Mouse (Mus musculus): ENCODE data around the gene Otp. TPM values are rescaled to one million over a fixed set of nuclear protein-coding genes. Genes with fewer than 3 reads are reported as not detected.

Otp gene
- polyA plus RNA-seq, 1 experiment from 2014 or later = not detected

DNA sequence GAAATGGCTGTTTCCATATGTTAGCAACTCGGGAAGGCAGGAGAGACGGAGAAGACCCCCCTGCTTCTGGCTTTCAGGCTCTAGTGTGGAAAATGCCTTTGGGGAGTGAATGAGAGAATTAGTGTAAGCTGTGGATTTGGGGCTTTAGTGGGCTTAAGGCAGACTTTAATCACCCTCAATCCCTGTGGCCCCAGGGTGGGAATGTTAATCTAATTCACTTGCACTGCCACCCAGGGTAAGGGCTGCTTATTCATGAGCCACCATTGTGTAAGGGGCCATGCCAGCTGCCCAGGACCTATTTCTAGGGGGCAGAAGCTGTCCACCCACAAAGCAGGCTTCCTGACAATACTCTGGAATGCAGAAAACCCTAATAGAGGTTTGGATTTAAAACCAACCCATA lies 8.5 kb upstream of the Otp start:
- Histone ChIP-seq H3K27ac (no peak overlapping the region), H3K4me3 (no peak overlapping the region)
- DNase-seq (ENCODE audit: low spot score) = peak; percentile 20

DNA sequence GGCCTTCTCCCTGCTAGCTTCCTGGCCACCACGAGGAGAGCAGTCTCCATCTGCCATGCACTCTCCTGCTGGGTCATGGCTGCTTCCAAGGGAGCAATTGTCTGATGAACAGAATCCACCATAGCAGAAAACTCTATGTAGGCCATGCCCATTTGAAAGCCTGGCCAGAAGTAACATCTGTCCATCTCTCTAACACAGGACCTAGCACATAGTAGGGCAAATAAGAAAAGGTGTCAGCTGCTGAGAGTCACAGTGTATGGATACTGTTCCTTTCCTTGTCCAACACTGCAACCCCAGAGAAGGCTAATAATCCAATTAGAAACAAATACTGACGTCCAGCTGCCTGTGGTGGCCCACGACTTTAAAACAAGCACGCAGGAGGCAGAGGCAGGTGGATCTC lies 7.6 kb upstream of the Otp start:
- peaks cover 96% of the 10 kb centered on the region for H3K27me3 ChIP-seq (ENCODE audit: insufficient read depth, poor library complexity, severe bottlenecking)
- DNase-seq (ENCODE audit: low spot score) = no peak
- peaks cover 12% of the 10 kb centered on the region for H3K4me1 ChIP-seq
- H3K9me3 ChIP-seq = no peaks in the 10 kb centered on the region
- H3K36me3 ChIP-seq = no peaks in the 10 kb centered on the region
- no peak overlapping the region for H3K27ac ChIP-seq
- 39% methylated on average over 4 of the region's 4 CpGs for WGBS
- no peak overlapping the region for H3K4me3 ChIP-seq

More for the DNA sequence above, 8.5 kb upstream of the Otp start:
- H3K36me3 ChIP-seq = no peaks in the 10 kb centered on the region
- H3K4me1 ChIP-seq = peaks cover 12% of the 10 kb centered on the region
- H3K9me3 ChIP-seq = no peaks in the 10 kb centered on the region
- 18% methylated on average over 2 of the region's 2 CpGs for WGBS
- H3K27me3 ChIP-seq (ENCODE audit: insufficient read depth, poor library complexity, severe bottlenecking) = peaks cover 96% of the 10 kb centered on the region

DNA sequence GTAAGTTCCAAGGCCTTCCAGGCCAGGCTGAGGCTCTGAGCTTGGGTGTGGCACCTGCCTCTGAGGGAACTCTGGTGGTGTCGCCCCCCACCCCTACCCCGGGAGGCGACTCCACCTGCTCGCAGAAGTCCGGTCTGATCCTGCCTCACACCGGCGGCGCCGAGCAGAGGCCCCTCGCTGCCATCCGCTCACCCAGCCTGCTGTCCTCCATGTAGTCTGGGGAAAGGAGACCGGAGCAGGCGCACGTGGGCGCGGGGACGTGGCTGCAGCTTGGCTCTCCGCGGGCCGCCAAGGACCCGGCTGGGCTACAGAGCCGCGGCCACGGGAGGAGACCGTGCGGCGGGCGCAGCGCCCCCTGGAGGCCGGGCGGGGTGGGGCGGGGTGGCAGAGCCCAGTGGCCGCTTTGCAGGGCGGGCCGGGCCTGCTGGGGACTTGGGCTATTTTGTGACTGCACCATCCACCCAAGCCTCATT lies 6.9 kb upstream of the Otp start:
- Histone ChIP-seq H3K27ac (0 out of 2 replicates have a peak overlapping the region, but pooled peaks have one; percentile 43), H3K4me1 (peaks cover 14% of the 10 kb centered on the region), H3K27me3 (ENCODE audit: insufficient read depth, poor library complexity, severe bottlenecking) (peaks cover 96% of the 10 kb centered on the region), H3K36me3 (no peaks in the 10 kb centered on the region), H3K4me3 (peak overlapping the region; percentile 61), H3K9me3 (no peaks in the 10 kb centered on the region)
- DNase-seq (ENCODE audit: low spot score) = no peak
- WGBS = under 1% methylated on average over 35 of the region's 35 CpGs

DNA sequence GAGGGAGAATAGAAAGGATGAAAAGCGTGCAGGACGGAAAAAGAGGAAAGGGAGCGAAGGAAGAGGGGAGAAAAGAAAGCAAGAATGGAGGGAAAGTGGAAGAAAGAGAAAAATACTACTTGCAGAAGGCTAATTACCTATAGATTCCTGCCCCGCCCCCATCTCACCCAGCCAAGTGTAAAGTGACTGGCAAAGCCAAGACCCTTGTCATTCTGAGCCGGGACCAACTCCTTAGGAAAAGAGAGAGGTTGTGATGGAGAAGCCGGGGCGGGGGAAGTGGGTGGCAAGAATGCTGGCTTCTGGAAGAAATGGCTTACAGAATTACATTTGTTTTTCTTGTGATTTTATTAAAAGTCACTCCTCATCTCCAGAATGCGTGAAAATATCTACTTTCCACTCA lies 5.9 kb upstream of the Otp start:
- H3K9me3 ChIP-seq = no peaks in the 10 kb centered on the region
- WGBS = under 1% methylated on average over 8 of the region's 8 CpGs
- DNase-seq (ENCODE audit: low spot score) = no peak
- H3K4me1 ChIP-seq = peaks cover 17% of the 10 kb centered on the region
- no peaks in the 10 kb centered on the region for H3K36me3 ChIP-seq
- no peak overlapping the region for H3K27ac ChIP-seq
- H3K4me3 ChIP-seq = peak overlapping the region; percentile 61
- H3K27me3 ChIP-seq (ENCODE audit: insufficient read depth, poor library complexity, severe bottlenecking) = peaks cover 97% of the 10 kb centered on the region

DNA sequence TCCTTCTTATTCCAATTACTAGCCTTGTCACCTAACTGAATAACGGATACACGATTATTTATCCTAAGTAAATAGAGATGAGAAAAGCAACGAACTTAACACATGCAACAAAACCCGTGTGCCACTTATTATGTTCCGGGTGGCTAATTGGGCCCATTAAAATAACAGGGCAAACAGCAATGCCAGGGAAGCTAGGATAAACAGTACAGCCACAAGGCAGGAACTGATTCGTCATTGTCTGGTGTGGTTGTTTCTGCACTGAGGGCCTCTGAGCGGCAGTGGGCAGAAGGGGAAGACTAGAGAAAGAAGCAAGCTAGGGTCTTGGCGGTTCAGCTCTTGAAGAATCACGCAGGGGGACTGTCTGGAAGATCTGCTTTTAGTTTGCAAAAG lies 5.3 kb upstream of the Otp start:
- DNase-seq (ENCODE audit: low spot score) = no peak
- H3K9me3 ChIP-seq = no peaks in the 10 kb centered on the region
- 8% methylated on average over 9 of the region's 9 CpGs for WGBS

DNA sequence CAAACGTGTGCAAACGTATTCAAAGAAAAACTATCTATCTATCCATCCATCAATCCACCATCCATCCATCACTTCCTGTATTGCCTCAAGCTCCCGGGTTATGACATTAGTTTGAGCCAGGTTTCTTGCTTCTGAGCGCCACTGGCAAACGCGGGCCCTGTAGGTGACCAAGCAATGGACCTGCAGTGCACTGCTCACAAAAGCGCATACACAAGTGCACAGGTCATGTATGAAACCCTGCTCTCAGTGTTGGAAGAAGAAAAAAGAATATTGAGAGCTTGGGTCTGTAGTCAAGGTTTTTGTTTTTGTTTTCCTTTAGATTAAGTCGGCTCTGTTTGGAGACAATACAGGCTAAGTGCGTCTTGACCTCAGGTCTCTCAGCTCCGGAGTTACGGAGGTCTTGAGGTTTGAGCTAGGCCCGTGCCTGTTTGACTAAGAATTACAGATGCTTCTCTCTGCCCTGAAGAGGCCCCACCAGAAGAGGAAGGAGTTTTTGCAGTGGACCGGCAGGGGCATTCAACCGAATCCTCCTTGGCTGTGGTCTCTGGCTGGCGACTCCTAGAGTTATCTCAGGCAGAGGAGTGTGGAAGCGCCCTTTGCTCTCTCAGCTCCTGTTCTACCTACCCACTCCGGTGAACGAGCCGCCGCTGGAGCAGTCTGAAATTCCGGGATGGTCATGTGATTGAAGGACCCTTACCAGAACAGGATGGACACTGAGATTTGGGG lies 4.8 kb upstream of the Otp start:
- Histone ChIP-seq H3K4me3 (no peak overlapping the region), H3K4me1 (peaks cover 23% of the 10 kb centered on the region), H3K27ac (no peak overlapping the region), H3K27me3 (ENCODE audit: insufficient read depth, poor library complexity, severe bottlenecking) (peaks cover 97% of the 10 kb centered on the region), H3K9me3 (no peaks in the 10 kb centered on the region), H3K36me3 (no peaks in the 10 kb centered on the region)
- 1% methylated on average over 21 of the region's 21 CpGs for WGBS
- DNase-seq (ENCODE audit: low spot score) = no peak

More for the DNA sequence above, 5.3 kb upstream of the Otp start:
- Histone ChIP-seq H3K4me3 (no peak overlapping the region), H3K36me3 (no peaks in the 10 kb centered on the region), H3K27me3 (ENCODE audit: insufficient read depth, poor library complexity, severe bottlenecking) (peaks cover 97% of the 10 kb centered on the region), H3K4me1 (peaks cover 19% of the 10 kb centered on the region), H3K27ac (no peak overlapping the region)

DNA sequence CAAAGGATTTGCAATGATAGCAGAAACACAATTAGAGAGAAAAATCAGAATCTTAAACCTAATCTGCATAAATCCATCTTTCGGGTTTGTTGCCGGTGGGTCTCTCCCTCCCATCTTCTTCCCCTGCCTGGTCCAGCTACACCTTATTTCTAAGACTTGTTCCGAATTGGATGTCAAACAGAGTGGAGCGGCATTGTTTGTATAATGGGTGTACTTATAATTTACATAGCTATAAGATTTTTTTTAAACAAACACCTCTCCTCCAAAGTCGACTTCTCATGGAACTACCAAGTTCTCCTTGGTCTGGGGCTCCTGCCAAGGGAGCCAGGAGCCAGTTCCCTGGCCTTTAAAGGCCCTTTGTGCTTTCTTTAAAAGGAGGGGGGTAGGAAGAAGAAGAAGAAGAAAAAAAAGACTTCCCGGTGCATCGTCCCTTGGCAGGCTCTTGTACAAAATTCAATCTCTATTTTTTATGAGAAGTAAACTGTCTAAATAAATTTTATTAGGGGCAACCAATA lies 3.5 kb upstream of the Otp start:
- H3K4me3 ChIP-seq = no peak overlapping the region

DNA sequence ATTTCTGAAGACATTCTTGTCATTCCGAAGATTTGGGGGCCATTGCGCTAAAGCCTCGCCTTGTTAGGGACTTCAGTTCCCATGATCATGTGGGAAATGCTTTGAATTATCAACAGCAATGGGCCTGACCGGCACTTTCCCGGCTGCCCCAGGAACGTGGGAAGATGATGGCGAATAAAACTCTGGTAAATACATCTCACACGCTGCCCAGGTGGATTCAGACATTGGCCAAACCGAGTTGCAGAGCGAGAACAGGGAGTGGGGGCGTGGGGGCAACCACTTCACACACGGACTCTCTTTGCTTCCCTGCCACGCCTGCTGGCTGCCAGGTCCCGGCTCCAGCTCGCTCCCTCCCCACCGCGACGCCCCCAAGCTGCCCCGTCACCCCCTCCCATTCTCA lies 3.0 kb upstream of the Otp start:
- Histone ChIP-seq H3K27ac (no peak overlapping the region), H3K27me3 (ENCODE audit: insufficient read depth, poor library complexity, severe bottlenecking) (peaks cover 97% of the 10 kb centered on the region), H3K4me1 (peaks cover 23% of the 10 kb centered on the region), H3K36me3 (no peaks in the 10 kb centered on the region), H3K4me3 (no peak overlapping the region), H3K9me3 (no peaks in the 10 kb centered on the region)
- no peak for DNase-seq (ENCODE audit: low spot score)
- WGBS = 1% methylated on average over 19 of the region's 19 CpGs

More for the DNA sequence above, 3.5 kb upstream of the Otp start:
- Histone ChIP-seq H3K36me3 (no peaks in the 10 kb centered on the region), H3K4me1 (peaks cover 23% of the 10 kb centered on the region), H3K9me3 (no peaks in the 10 kb centered on the region), H3K27ac (no peak overlapping the region), H3K27me3 (ENCODE audit: insufficient read depth, poor library complexity, severe bottlenecking) (peaks cover 97% of the 10 kb centered on the region)
- 1% methylated on average over 7 of the region's 7 CpGs for WGBS
- DNase-seq (ENCODE audit: low spot score) = no peak

DNA sequence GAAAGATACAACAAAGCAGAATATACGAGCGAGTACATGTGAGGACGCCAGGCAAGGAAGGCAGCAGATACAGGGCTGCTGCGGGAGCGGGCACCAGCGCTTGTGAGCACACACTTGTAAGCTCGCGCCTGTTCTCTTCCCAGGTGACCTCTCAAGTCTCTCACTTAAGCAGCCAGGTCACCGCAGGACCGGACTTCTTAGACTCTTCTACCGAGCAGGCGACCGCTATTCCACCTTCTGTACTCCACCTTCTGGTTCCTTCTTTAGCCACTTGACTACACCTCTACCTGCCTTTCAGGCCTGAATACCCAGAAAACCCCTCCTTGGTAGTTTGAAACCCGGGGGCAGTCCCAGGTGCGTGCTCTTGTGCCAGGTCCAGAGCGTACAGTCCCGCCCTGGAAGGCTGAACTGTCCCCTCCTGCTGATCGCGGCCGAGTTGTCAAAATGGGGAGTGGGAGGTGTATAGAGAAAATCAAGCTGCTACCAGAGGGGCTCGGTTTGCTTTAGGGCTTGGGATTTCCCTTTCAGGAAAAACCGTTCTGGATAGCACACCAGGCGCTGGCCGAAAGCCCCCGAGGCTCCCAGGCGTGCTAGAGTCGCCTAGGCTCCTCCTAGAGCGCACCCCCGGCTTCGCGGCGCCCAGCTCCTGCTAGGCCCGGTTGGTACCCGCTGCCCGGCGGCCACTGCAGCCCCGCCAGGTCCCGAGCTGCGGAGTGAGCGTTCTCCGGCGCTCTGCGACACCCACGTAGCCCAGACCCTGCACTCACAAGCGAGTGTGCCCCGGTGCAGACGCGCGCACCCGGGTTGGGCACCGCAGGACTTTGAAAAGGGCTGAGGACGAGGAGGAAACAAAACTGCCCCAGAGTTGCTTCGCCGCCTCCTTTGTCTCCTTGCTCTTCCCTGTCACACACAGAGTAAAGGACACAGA lies 2.0 kb upstream of the Otp start:
- Histone ChIP-seq H3K27me3 (ENCODE audit: insufficient read depth, poor library complexity, severe bottlenecking) (peaks cover 97% of the 10 kb centered on the region), H3K36me3 (no peaks in the 10 kb centered on the region), H3K9me3 (no peaks in the 10 kb centered on the region), H3K4me3 (peak overlapping the region; percentile 42), H3K27ac (no peak overlapping the region), H3K4me1 (peaks cover 23% of the 10 kb centered on the region)
- under 1% methylated on average over 54 of the region's 54 CpGs for WGBS
- no peak for DNase-seq (ENCODE audit: low spot score)

DNA sequence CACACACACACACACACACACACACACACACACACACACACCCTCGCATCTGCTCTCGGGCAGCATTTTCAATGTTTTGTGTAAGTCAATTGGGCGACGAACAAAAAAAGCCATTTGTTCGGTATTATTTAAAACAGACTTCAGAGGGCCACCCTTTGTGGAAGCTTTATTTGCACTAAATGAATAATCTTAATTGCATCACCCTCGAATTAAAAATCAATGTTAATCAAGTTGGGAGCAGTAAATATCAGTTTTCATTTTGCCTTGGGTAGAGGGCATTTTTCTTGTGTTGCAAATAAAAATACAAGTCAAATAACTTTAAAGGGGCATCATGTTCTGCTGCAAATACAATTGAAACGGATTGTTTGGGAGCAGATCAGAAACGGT lies 1.4 kb upstream of the Otp start:
- Histone ChIP-seq H3K27me3 (ENCODE audit: insufficient read depth, poor library complexity, severe bottlenecking) (peaks cover 100% of the 10 kb centered on the region), H3K27ac (no peak overlapping the region), H3K4me1 (peaks cover 18% of the 10 kb centered on the region), H3K9me3 (no peaks in the 10 kb centered on the region), H3K4me3 (peak overlapping the region; percentile 42; the same call in 1 of the 2 replicates), H3K36me3 (no peaks in the 10 kb centered on the region)
- WGBS = 1% methylated on average over 8 of the region's 8 CpGs
- no peak for DNase-seq (ENCODE audit: low spot score)

DNA sequence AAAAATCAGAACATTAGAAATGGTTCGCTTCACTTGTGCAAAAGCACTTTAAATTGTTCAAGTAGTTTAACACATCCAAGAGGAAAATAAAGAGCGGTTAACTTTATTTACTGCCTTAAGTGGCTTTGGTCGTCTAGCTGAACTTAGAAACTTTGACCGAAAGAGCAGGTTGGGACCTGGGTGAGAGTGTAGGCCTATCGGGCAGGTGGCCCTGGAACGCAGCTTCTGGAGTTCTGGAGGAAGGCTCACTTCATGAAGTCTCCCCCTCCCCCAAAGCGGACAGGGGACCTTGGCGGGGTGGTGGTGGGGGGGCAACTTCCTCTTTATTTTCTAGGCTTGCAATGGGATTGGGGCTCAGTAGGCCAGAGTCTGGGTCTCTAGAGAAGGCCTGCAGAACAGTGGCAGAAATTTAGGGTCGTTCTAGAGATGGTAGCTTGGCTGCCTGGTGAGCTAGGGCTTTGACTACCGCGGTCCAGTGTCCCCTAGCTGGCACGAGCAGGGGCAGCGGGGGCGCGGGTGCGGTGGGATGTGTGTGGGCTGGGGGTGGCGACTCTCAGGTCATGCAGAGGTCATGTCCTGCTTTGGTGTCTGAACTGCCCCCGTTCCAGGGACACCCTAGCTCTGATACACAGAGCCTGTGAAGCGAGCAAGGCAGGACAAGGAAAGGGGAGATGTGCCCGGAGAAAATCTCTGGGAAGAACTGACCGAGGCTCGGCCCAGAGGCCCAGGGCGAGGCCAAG lies 576 bp upstream of the Otp start:
- 1% methylated on average over 23 of the region's 23 CpGs for WGBS
- H3K27ac ChIP-seq = no peak overlapping the region
- peak overlapping the region; percentile 35; the same call in 1 of the 2 replicates for H3K4me3 ChIP-seq
- no peaks in the 10 kb centered on the region for H3K36me3 ChIP-seq
- H3K9me3 ChIP-seq = no peaks in the 10 kb centered on the region
- H3K27me3 ChIP-seq (ENCODE audit: insufficient read depth, poor library complexity, severe bottlenecking) = peaks cover 100% of the 10 kb centered on the region
- peaks cover 15% of the 10 kb centered on the region for H3K4me1 ChIP-seq
- no peak for DNase-seq (ENCODE audit: low spot score)
